ENCODE assay signal across 8 mouse cellular contexts in the genomic region with DNA sequence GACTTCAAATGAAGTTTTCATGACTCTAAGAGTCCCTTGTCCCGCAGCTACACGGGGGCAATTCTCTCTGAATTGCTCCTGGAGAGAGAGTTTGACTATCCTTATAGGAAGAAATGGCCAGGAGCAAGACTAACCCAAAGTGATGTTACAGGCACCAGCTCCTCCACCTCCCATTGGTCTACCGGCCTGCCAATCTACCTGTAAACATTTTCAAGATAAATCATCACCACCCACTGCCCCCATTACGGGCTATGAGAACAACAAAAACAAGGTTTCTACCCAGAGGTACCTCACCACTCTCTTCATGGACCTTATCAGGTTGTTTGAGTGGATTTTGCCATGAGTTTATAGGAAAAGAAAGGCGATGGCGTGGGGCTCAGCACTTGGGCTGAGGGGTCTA. TPM values are rescaled to one million over a fixed set of nuclear protein-coding genes. Genes with fewer than 3 reads are reported as not detected.
DNase-seq lines count a peak whose midpoint lies in the region; ATAC-seq and TF ChIP-seq lines count a peak whose summit lies in the region.

No protein-coding gene starts in this region.

- ATAC-seq in inflammation-experienced regulatory T-cells, adult 6 months: peak; percentile 56
- ATAC-seq in liver, embryonic 16.5 days (ENCODE audit: low read depth): no peak

- peaks cover 33% of the 10 kb centered on the region for H3K27me3 ChIP-seq in liver, embryonic 16.5 days (ENCODE audit: control insufficient read depth, insufficient read depth, low read depth, low read length)

- H3K9me3 ChIP-seq in ES-E14 (ENCODE audit: control insufficient read depth, insufficient read depth, low read depth, low read length): no peaks in the 10 kb centered on the region
- no peaks in the 10 kb centered on the region for H3K9me3 ChIP-seq in liver, embryonic 16.5 days (replicated peaks; ENCODE audit: control insufficient read depth, low read length)

- H3K9ac ChIP-seq in ES-E14 (ENCODE audit: insufficient read depth, low read depth, low read length, poor library complexity, severe bottlenecking): no peak overlapping the region
- peak overlapping the region; percentile 61; the same call in 1 of the 2 replicates for H3K9ac ChIP-seq in liver, embryonic 16.5 days (ENCODE audit: low read depth, low read length)

- H3K27ac ChIP-seq in ES-E14 (ENCODE audit: insufficient read depth, low read depth, low read length, poor library complexity, severe bottlenecking): no peak overlapping the region
- no peak overlapping the region for H3K27ac ChIP-seq in embryonic fibroblast, embryonic 13.5 days (ENCODE audit: insufficient read depth, low read length)
- H3K27ac ChIP-seq in liver, embryonic 16.5 days (ENCODE audit: low read length): no peak overlapping the region

- DNase-seq in ES-E14 (ENCODE audit: low read depth, low spot score): no peak
- DNase-seq in thymus, postnatal 25 days: peak; percentile 75
- no peak for DNase-seq in layer of hippocampus, postnatal 10 days (ENCODE audit: low spot score in 2 of 2)
- DNase-seq in embryo, embryonic 10 days (ENCODE audit: low spot score): no peak
- no peak for DNase-seq in right cerebral cortex, postnatal 4 days

- H3K4me2 ChIP-seq in liver, embryonic 16.5 days (ENCODE audit: low read depth, low read length): peak overlapping the region; percentile 73

- H3K4me3 ChIP-seq in ES-E14 (ENCODE audit: insufficient read depth in 1 of 2, low read depth in 1 of 2, low read length in 2 of 2, poor library complexity in 1 of 2, severe bottlenecking in 1 of 2): peak overlapping the region; percentile 73 to 76; a peak in 3 of 4 replicates
- H3K4me3 ChIP-seq in embryonic fibroblast, embryonic 13.5 days (ENCODE audit: insufficient read depth, low read length): peak overlapping the region; percentile 58
- H3K4me3 ChIP-seq in liver, embryonic 16.5 days (ENCODE audit: low read depth, low read length): peak overlapping the region; percentile 67

- peaks cover 0 to 6% of the 10 kb centered on the region in 2 experiments; a peak in 1 of 4 replicates for H3K4me1 ChIP-seq in ES-E14 (ENCODE audit: control insufficient read depth in 2 of 2, insufficient read depth in 2 of 2, low read length in 2 of 2, poor library complexity in 1 of 2)
- peaks cover 19% of the 10 kb centered on the region for H3K4me1 ChIP-seq in embryonic fibroblast, embryonic 13.5 days (ENCODE audit: control insufficient read depth, insufficient read depth, low read length)
- H3K4me1 ChIP-seq in liver, embryonic 16.5 days (ENCODE audit: control insufficient read depth, low read depth, low read length): peaks cover 12% of the 10 kb centered on the region

- TF ChIP-seq CTCF in embryonic fibroblast, embryonic 13.5 days (IDR thresholded peaks at IDR 0.05; ENCODE audit: borderline replicate concordance, insufficient read depth, low read length): no peak

- in situ Hi-C loops in ES-E14 (cut with MboI; ENCODE audit: low sequenced_read_pairs in 2 of 2, unreplicated experiment in 2 of 2): no loop called here

- H3K36me3 ChIP-seq in ES-E14 (ENCODE audit: control insufficient read depth, insufficient read depth, low read length, poor library complexity, severe bottlenecking): no peaks in the 10 kb centered on the region
- H3K36me3 ChIP-seq in liver, embryonic 16.5 days (ENCODE audit: control insufficient read depth, insufficient read depth): no peaks in the 10 kb centered on the region

- WGBS in liver, embryonic 16.5 days (ENCODE audit: insufficient replicate concordance): 8% methylated on average over 6 of the region's 6 CpGs

- TF ChIP-seq POLR2A in embryonic fibroblast, embryonic 13.5 days (IDR thresholded peaks at IDR 0.05; ENCODE audit: low read depth, low read length): no peak

TF ChIP-seq in ES-E14, 5 proteins besides CTCF, POLR2A, EP300 and RAD21:
- TF ChIP-seq ZC3H11A (IDR thresholded peaks at IDR 0.05; ENCODE audit: borderline replicate concordance, low read depth, low read length) (no peak), HCFC1 (IDR thresholded peaks at IDR 0.05; ENCODE audit: borderline replicate concordance, insufficient read depth, low read length) (no peak), ZNF384 (IDR thresholded peaks at IDR 0.05; ENCODE audit: low read depth, low read length) (no peak), MAFK (IDR thresholded peaks at IDR 0.05; ENCODE audit: insufficient read depth, low read depth, low read length) (no peak), CHD2 (IDR thresholded peaks at IDR 0.05; ENCODE audit: low read depth, low read length) (no peak)

RNA-seq across cellular contexts. Expression of gene Egln3, which starts 1.4 kb away (rescaled TPM):
- total RNA-seq in ES-E14 (2012; rRNA removed): 3.9 and 6.0 TPM in 2 replicates
- 6.6 and 7.5 TPM in 2 replicates for polyA plus RNA-seq in embryonic fibroblast, embryonic 13.5 days (2011; ENCODE audit: insufficient read length, low read depth, missing spikeins)
- polyA plus RNA-seq in inflammation-experienced regulatory T-cells, adult 6 months (2017; shearing (Covaris generic)): 1 to 10 TPM in 2 of 3 experiments, under 1 TPM in 1; 0.70 to 2.2 (median 2.0) TPM
- 3.7 and 5.0 TPM in 2 replicates for polyA plus RNA-seq in liver, embryonic 16.5 days (2015; fragmentation: Nextera tagmentation; extraction: Ambion mirVana)
- 1 to 10 TPM; 5.2 to 5.7 TPM for total RNA-seq in layer of hippocampus, postnatal 10 days (2021)
